Mouse (Mus musculus) layer of hippocampus, adult 11-12 months (tissue): ENCODE results near the gene Serpina1e.
"Not testable (repeated sequence)": the region's sequence is repeated elsewhere in the genome, so short reads cannot be mapped to it uniquely, and the experiment has no call there.

ENCODE experiments used
- DNase-seq: peaks from one replicate; pipeline ENCODE4 v3.0.0; 2022; ENCODE audit warnings: low spot score

Gene Serpina1e

DNA sequence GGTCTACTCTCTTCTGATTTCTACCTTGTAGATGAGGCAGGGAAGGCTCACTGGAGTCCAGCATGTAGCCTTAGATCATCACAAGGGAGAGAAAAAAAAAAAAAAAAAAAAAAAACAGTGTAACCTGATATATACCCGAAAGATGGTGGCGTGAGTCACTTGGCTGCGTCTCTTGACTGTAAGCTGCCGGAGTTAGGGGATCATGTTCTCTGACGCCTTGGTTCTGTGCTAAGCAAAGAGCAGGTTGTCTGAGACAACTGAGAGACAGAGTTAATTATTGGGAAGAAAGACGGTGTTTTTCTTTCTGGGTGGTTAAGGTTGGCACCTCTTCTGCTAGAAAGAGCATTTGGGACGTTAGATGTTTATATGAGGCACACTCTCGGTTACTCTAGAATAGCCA, 4.1 kb upstream of the Serpina1e start:
- DNase-seq = no peak

DNA sequence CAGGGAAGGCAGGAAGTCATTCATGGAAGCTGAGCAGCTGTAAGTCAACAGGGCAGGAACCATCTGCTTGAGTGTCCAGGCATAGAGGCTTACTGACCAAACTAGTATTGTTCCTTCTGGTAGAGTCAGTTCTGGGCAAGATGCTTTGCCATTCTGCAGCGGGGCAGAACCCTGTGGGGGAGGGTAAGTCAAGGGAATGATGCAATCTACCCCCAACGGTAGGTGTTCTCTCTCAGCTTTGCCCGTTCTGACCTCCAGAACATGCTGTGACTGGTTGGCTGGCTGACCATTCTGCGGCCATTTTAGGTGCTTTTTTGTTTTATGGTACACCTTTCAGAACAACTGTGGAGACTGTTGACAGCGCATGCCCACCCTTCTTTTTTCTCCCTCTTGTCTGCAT, 3.6 kb upstream of the Serpina1e start:
- DNase-seq = no peak

DNA sequence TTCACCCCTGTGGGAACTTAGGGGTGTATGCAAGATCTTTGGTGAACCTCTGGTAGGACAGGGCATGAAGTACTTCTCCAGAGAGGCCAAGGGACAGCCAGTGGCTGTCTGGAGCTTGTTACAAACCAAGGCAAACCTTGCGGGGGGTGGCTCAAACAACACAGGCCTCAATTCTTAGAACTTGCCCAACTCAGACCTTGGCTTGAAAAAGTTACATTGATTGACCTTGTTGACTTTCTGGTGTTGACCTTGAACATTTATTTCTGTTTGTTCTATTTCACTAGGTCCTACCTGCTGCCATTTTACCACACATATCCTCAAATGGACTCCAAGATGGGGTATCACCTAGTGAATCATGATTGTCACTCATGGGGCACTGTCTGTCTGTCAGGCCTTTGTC, 2.9 kb upstream of the Serpina1e start:
- no peak for DNase-seq

DNA sequence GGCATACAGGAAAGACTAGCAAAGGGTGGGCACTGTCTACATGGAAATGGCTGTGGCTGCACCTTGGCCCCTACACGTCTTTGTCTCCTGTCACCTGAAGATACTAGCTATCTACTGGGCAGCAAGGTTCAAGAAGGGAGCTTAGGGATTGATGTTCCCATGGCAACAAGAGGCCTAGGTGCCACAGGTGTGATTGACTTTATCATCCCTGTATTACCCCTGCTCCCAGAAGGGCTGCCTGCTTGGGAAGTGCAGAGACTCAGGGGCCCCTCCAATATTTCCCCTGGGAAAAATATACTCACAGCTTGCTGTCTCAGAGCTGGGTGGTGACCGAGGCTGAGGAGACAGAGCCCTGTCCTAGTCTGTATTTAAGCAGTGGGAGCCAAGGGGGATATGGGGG, 2.2 kb downstream of the Serpina1e start:
- DNase-seq = not testable (repeated sequence)

DNA sequence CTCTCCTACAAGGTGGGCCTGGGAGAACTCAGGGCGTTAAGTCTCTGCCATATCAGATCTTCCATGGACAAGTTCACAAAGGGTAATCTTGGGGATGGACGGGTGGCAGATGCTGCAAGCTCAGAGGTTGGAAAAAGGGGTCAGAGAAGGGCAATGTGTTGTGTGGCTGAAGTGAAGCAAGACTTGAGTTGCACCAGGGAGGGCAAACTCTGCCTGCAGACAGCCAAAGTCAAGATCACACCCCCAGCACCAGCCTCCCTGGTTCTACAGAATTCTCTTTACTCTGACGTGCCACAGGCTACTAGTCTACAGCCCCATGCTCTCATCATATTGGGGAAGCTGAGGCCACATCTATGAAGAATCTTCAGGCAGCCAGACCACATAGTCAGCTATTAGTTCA, 5.8 kb downstream of the Serpina1e start:
- not testable (repeated sequence) for DNase-seq

DNA sequence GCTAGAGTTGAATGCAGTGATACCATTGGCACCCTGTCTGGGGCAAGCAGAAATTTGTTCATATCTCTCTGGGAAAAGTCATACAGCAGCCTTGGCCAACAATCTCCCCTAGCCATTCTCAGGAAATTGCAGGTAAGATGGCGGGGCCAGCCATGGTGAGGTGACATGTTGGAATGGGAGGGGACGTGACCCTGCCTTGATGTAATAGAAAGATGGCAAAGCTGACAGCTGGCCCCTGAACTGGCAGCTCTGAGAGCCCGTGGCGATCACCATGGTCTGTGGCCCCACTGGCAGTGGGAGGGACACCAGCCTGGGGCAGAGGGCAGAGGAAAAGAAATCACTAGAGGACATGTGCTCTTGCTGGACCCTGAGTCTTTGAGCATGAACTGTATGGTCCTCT, 12.5 kb downstream of the Serpina1e start:
- DNase-seq = no peak

DNA sequence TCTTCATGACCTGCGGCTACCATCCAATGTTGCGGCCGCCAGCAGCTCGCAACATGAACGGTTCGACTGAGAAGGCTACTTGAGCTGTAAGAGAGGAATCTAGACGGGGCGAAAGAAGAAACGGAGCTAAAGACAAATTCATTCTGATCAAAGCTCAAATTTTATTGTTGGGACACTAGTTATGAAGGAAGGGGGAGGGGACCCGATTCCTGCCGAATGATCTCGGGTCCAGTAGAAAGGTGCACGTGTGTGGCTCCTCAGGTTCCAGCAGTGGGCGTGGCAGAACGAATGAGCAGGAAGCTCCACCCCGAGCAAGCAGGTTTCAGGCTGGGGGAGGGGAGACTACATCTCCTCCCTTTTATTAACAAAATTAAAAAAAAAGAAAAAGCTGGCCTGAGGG, 49.6 kb downstream of the Serpina1e start:
- DNase-seq = not testable (repeated sequence)

DNA sequence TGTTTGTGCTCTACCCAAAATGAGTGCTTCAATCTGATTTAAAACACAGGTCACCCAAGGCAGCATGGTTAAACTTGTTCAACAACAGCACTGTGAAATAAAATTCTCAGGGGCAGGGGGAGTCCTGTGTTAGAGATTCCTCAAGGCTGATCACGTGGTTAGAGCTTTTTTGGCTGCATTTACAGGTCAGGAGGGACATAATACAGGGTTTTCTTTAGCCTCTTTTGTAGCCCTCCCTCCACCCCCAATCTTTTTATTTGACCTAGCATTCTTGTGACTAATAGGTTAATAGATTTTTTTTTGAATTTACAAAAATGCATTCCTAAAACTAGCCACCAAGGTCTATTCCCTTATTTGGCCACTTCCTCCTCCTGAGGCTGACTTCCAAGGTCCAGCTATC, 51.0 kb downstream of the Serpina1e start:
- not testable (repeated sequence) for DNase-seq

DNA sequence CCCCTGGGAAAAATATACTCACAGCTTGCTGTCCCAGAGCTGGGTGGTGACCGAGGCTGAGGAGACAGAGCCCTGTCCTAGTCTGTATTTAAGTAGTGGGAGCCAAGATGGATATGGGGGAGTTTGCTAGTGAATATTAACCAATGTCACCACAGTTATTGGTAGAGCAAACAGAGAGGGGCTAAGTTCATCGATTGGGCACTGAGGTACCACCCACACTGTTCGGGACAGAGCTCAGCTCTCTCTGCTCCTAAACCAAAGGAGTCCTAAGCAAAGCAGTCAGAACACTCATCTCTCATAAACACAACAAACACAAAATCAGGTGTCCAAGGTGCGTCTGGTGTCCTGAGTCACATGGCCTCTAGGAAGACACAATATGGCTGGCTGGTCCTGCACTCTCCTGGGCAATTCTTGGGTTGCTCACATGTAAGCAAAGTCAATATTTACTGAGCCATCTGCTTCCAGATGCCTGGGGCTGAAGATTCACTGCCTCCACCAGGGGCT, 53.9 kb downstream of the Serpina1e start, which contains the start of gene Serpina1c:
Serpina1c (minus strand) TSS at position 51 of the 504 bp plus-strand sequence.
- DNase-seq = not testable (repeated sequence)

DNA sequence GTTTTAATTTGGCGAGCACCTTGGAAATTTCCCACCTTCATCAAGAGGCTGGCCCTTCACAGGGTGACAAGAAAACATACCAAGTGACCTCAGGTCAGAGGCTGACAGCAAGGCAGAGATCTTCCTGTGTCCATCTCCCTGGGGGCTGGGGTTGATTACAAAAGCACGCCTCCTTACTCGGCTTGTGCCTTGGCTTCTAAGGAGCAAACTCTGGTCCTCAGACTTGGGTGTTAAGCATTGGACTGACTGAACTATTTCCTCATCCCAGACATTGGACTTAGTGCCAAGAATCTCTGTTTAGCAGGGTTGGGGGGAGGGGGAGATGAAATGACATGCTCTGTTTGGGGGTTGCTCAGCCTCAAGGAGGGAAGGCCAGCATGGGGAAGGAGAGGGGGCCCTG, 56.8 kb downstream of the Serpina1e start:
- not testable (repeated sequence) for DNase-seq
